Mouse (Mus musculus) forebrain, embryonic 13.5 days (tissue): ENCODE measurements at regions not wholly inside any gene's neighbourhood (a gene's known extent, or its start where the extent isn't known, plus 50 kb on each side); places are given as distances from the start of the nearest gene placed in this dataset.

Experiments used
- ATAC-seq: fragments of 200-750 bp; cut with Nextera tagmentation; 2 replicates; pipeline ENCODE4 v1.8.0; 2017
- H3K27ac ChIP-seq: fragments of 300-500 bp; sonication (generic); 2 replicates; pipeline ENCODE4 v1.5.1; 2015; ENCODE audit warnings: inconsistent platforms, mild to moderate bottlenecking, moderate library complexity
- H3K27me3 ChIP-seq: fragments of 300-500 bp; sonication (generic); 2 replicates; pipeline ENCODE4 v1.6.1; 2015; ENCODE audit warnings: mild to moderate bottlenecking, inconsistent platforms
- H3K36me3 ChIP-seq: fragments of 300-500 bp; sonication (generic); 2 replicates; pipeline ENCODE4 v1.6.1; 2015; ENCODE audit warnings: mild to moderate bottlenecking, inconsistent platforms; ENCODE audit not compliant: poor library complexity, severe bottlenecking
- H3K4me1 ChIP-seq: fragments of 300-500 bp; sonication (generic); 2 replicates; pipeline ENCODE4 v1.6.1; 2015; ENCODE audit warnings: inconsistent platforms
- H3K4me2 ChIP-seq: fragments of 300-500 bp; sonication (generic); 2 replicates; pipeline ENCODE4 v1.6.1; 2015; ENCODE audit warnings: inconsistent platforms, mild to moderate bottlenecking, moderate library complexity
- H3K4me3 ChIP-seq: fragments of 300-500 bp; sonication (generic); 2 replicates; pipeline ENCODE4 v1.5.1; 2015; ENCODE audit warnings: mild to moderate bottlenecking, inconsistent platforms
- H3K9ac ChIP-seq: fragments of 300-500 bp; sonication (generic); 2 replicates; pipeline ENCODE4 v1.6.1; 2015; ENCODE audit warnings: mild to moderate bottlenecking, inconsistent platforms
- H3K9me3 ChIP-seq: fragments of 300-500 bp; sonication (generic); replicated peaks from 2 replicates; pipeline ENCODE4 v1.6.1; 2016; ENCODE audit warnings: inconsistent platforms
- WGBS: fragments of 180-500 bp; shearing (Covaris S2); methylation state at CpG from one replicate; pipeline ENCODE4 v1.1.7; 2015; 5-methylcytosine and 5-hydroxymethylcytosine counted together

- H3K36me3 ChIP-seq = no peaks in the 10 kb centered on the region
- ATAC-seq = no peak
- H3K4me1 ChIP-seq = no peaks in the 10 kb centered on the region
- H3K27me3 ChIP-seq = no peaks in the 10 kb centered on the region
- no peaks in the 10 kb centered on the region for H3K9me3 ChIP-seq
- 80% methylated on average over 6 of the region's 6 CpGs for WGBS
- H3K27ac ChIP-seq = no peak overlapping the region
- no peak overlapping the region for H3K9ac ChIP-seq
- H3K4me2 ChIP-seq = no peak overlapping the region
- no peak overlapping the region for H3K4me3 ChIP-seq
These were observed 503.6 kb downstream of the Nuf2 start for GRCm38 (mm10) chr1:169027706-169028105.

GRCm38 (mm10) chr1:169027241-169027640 lies 504.0 kb downstream of the Nuf2 start:
- H3K27ac ChIP-seq = no peak overlapping the region
- no peak overlapping the region for H3K4me3 ChIP-seq
- no peak overlapping the region for H3K9ac ChIP-seq
- 94% methylated on average over 3 of the region's 3 CpGs for WGBS
- H3K4me1 ChIP-seq = no peaks in the 10 kb centered on the region
- no peaks in the 10 kb centered on the region for H3K36me3 ChIP-seq
- no peaks in the 10 kb centered on the region for H3K27me3 ChIP-seq
- ATAC-seq = no peak
- no peak overlapping the region for H3K4me2 ChIP-seq
- no peaks in the 10 kb centered on the region for H3K9me3 ChIP-seq

- no peak overlapping the region for H3K4me2 ChIP-seq
- 88% methylated on average over 4 of the region's 4 CpGs for WGBS
These were observed 506.7 kb downstream of the Nuf2 start for GRCm38 (mm10) chr1:169024531-169024930.

GRCm38 (mm10) chr1:168991506-168992244 lies 539.6 kb downstream of the Nuf2 start:
- H3K9me3 ChIP-seq = no peaks in the 10 kb centered on the region
- peak overlapping the region; percentile 52 for H3K27ac ChIP-seq
- H3K27me3 ChIP-seq = no peaks in the 10 kb centered on the region
- peaks cover 9% of the 10 kb centered on the region for H3K4me1 ChIP-seq
- H3K36me3 ChIP-seq = no peaks in the 10 kb centered on the region
- no peak overlapping the region for H3K4me3 ChIP-seq
- no peak overlapping the region for H3K4me2 ChIP-seq
- no peak overlapping the region for H3K9ac ChIP-seq
- ATAC-seq = peak; percentile 79
- WGBS = 49% methylated on average over 14 of the region's 14 CpGs

More at GRCm38 (mm10) chr1:169024531-169024930, 506.7 kb downstream of the Nuf2 start:
- no peaks in the 10 kb centered on the region for H3K9me3 ChIP-seq
- no peak for ATAC-seq
- H3K4me1 ChIP-seq = no peaks in the 10 kb centered on the region
- H3K27ac ChIP-seq = no peak overlapping the region
- H3K9ac ChIP-seq = no peak overlapping the region
- no peak overlapping the region for H3K4me3 ChIP-seq
- H3K36me3 ChIP-seq = no peaks in the 10 kb centered on the region
- no peaks in the 10 kb centered on the region for H3K27me3 ChIP-seq

- Histone ChIP-seq H3K9me3 (no peaks in the 10 kb centered on the region), H3K9ac (no peak overlapping the region), H3K4me2 (no peak overlapping the region), H3K27ac (no peak overlapping the region), H3K4me3 (no peak overlapping the region), H3K27me3 (no peaks in the 10 kb centered on the region), H3K36me3 (no peaks in the 10 kb centered on the region), H3K4me1 (no peaks in the 10 kb centered on the region)
- whole genome bisulfite sequencing = 90% methylated on average over 8 of the region's 8 CpGs
- ATAC-seq = no peak
These were observed 543.1 kb upstream of the Pbx1 start for GRCm38 (mm10) chr1:168975037-168975698.

- Histone ChIP-seq H3K4me3 (no peak overlapping the region), H3K4me1 (peaks cover 9% of the 10 kb centered on the region), H3K9ac (no peak overlapping the region), H3K9me3 (no peaks in the 10 kb centered on the region), H3K36me3 (no peaks in the 10 kb centered on the region), H3K27me3 (no peaks in the 10 kb centered on the region), H3K27ac (no peak overlapping the region), H3K4me2 (no peak overlapping the region)
- WGBS = 63% methylated on average over 5 of the region's 5 CpGs
- no peak for ATAC-seq
These were observed 537.3 kb upstream of the Pbx1 start for GRCm38 (mm10) chr1:168969402-168969801.

GRCm38 (mm10) chr1:168967334-168967733 lies 535.3 kb upstream of the Pbx1 start:
- WGBS = 88% methylated on average over 2 of the region's 2 CpGs
- ATAC-seq = no peak

GRCm38 (mm10) chr1:168964467-168964904 lies 532.4 kb upstream of the Pbx1 start:
- Histone ChIP-seq H3K4me3 (no peak overlapping the region), H3K27me3 (no peaks in the 10 kb centered on the region), H3K27ac (no peak overlapping the region), H3K4me2 (no peak overlapping the region), H3K9ac (no peak overlapping the region), H3K36me3 (no peaks in the 10 kb centered on the region), H3K9me3 (no peaks in the 10 kb centered on the region), H3K4me1 (peaks cover 11% of the 10 kb centered on the region)
- WGBS = 7% methylated on average over 6 of the region's 6 CpGs
- ATAC-seq = peak; percentile 45; the same call in 1 of the 2 replicates

More at GRCm38 (mm10) chr1:168967334-168967733, 535.3 kb upstream of the Pbx1 start:
- Histone ChIP-seq H3K27me3 (no peaks in the 10 kb centered on the region), H3K4me3 (no peak overlapping the region), H3K36me3 (no peaks in the 10 kb centered on the region), H3K9me3 (no peaks in the 10 kb centered on the region), H3K9ac (no peak overlapping the region), H3K27ac (no peak overlapping the region), H3K4me1 (peaks cover 11% of the 10 kb centered on the region), H3K4me2 (no peak overlapping the region)

GRCm38 (mm10) chr1:168950947-168951346 lies 518.9 kb upstream of the Pbx1 start:
- Histone ChIP-seq H3K4me2 (no peak overlapping the region), H3K4me1 (no peaks in the 10 kb centered on the region), H3K27ac (no peak overlapping the region), H3K9me3 (no peaks in the 10 kb centered on the region), H3K36me3 (no peaks in the 10 kb centered on the region), H3K9ac (no peak overlapping the region), H3K4me3 (no peak overlapping the region), H3K27me3 (no peaks in the 10 kb centered on the region)
- no peak for ATAC-seq

- Histone ChIP-seq H3K4me1 (peaks cover 8% of the 10 kb centered on the region; the same call in 1 of the 2 replicates), H3K9me3 (no peaks in the 10 kb centered on the region), H3K4me2 (no peak overlapping the region), H3K9ac (no peak overlapping the region), H3K27ac (no peak overlapping the region), H3K27me3 (no peaks in the 10 kb centered on the region), H3K36me3 (no peaks in the 10 kb centered on the region), H3K4me3 (no peak overlapping the region)
- WGBS = 26% methylated on average over 5 of the region's 5 CpGs
- no peak for ATAC-seq
These were observed 492.2 kb upstream of the Pbx1 start for GRCm38 (mm10) chr1:168924100-168924815.

- Histone ChIP-seq H3K36me3 (no peaks in the 10 kb centered on the region), H3K9me3 (no peaks in the 10 kb centered on the region), H3K27me3 (no peaks in the 10 kb centered on the region), H3K4me1 (no peaks in the 10 kb centered on the region), H3K9ac (no peak overlapping the region), H3K4me2 (no peak overlapping the region), H3K27ac (no peak overlapping the region), H3K4me3 (no peak overlapping the region)
- ATAC-seq = peak; percentile 62; the same call in 1 of the 2 replicates
- 68% methylated on average over 9 of the region's 9 CpGs for WGBS
These were observed 486.4 kb upstream of the Pbx1 start for GRCm38 (mm10) chr1:168918331-168919076.
